Mouse (Mus musculus) stomach, embryonic 16.5 days (tissue): ENCODE results near the gene Glis2. TPM values are rescaled to one million over a fixed set of nuclear protein-coding genes. Genes with fewer than 3 reads are reported as not detected.
A peak's percentile ranks its signal among the peaks of the same experiment; 100 is the strongest.

Source experiments
- ATAC-seq: fragments of 200-750 bp; cut with Nextera tagmentation; 2 replicates; pipeline ENCODE4 v1.8.0; 2017; ENCODE audit warnings: moderate number of reproducible peaks, moderate TSS enrichment; ENCODE audit not compliant: insufficient read depth, low FRiP score
- H3K27ac ChIP-seq: fragments of 300-500 bp; sonication (generic); 2 replicates; pipeline ENCODE4 v1.5.1; 2014; ENCODE audit warnings: low read length
- H3K27me3 ChIP-seq: fragments of 300-500 bp; sonication (generic); 2 replicates; pipeline ENCODE4 v1.6.1; 2014; ENCODE audit warnings: low read length, control low read depth, mixed read lengths; ENCODE audit not compliant: control insufficient read depth, insufficient read depth
- H3K36me3 ChIP-seq: fragments of 300-500 bp; sonication (generic); 2 replicates; pipeline ENCODE4 v1.6.1; 2014; ENCODE audit warnings: low read length; ENCODE audit not compliant: control insufficient read depth, insufficient read depth
- H3K4me1 ChIP-seq: fragments of 300-500 bp; sonication (generic); 2 replicates; pipeline ENCODE4 v1.6.1; 2014; ENCODE audit warnings: low read length, control low read depth, mixed read lengths; ENCODE audit not compliant: control insufficient read depth, insufficient read depth
- H3K4me2 ChIP-seq: fragments of 300-500 bp; sonication (generic); 2 replicates; pipeline ENCODE4 v1.6.1; 2014; ENCODE audit warnings: low read depth, low read length, mixed read lengths
- H3K4me3 ChIP-seq: fragments of 300-500 bp; sonication (generic); replicated peaks from 2 replicates; pipeline ENCODE4 v1.5.1; 2014; ENCODE audit warnings: mild to moderate bottlenecking, low read length
- H3K9ac ChIP-seq: fragments of 300-500 bp; sonication (generic); 2 replicates; pipeline ENCODE4 v1.6.1; 2014; ENCODE audit warnings: low read length
- H3K9me3 ChIP-seq: fragments of 300-500 bp; sonication (generic); replicated peaks from 2 replicates; pipeline ENCODE4 v1.6.1; 2016; ENCODE audit warnings: low read length, control low read depth; ENCODE audit not compliant: control insufficient read depth
- WGBS: fragments of 180-500 bp; shearing (Covaris S2); extraction: QIAGEN DNeasy Blood & Tissue Kit; methylation state at CpG from one replicate; pipeline ENCODE4 v1.1.7; 2014; 5-methylcytosine and 5-hydroxymethylcytosine counted together
- polyA plus RNA-seq: library from polyadenylated mRNA; unstranded; fragments of >200 nt; fragmentation: Nextera tagmentation; extraction: Ambion mirVana; gene quantifications from 2 replicates; pipeline ENCODE4 v1.2.1, GENCODE M21; 2015

The Glis2 gene
- polyA plus RNA-seq, 1 experiment from 2014 or later, result 18.7 TPM

GRCm38 (mm10) chr16:4651081-4651480 lies 56.6 kb downstream of the Glis2 start:
- Histone ChIP-seq H3K4me1 (peaks cover 28% of the 10 kb centered on the region), H3K27ac (no peak overlapping the region), H3K9me3 (no peaks in the 10 kb centered on the region), H3K27me3 (no peaks in the 10 kb centered on the region), H3K4me2 (no peak overlapping the region), H3K9ac (no peak overlapping the region), H3K36me3 (0 out of 2 replicates have a peak, but pooled peaks cover 12% of the 10 kb centered on the region), H3K4me3 (no peak overlapping the region)
- 89% methylated on average over 1 of the region's 1 CpGs for WGBS
- ATAC-seq, result no peak

GRCm38 (mm10) chr16:4651624-4652023 lies 57.1 kb downstream of the Glis2 start:
- Histone ChIP-seq H3K27ac (no peak overlapping the region), H3K36me3 (0 out of 2 replicates have a peak, but pooled peaks cover 12% of the 10 kb centered on the region), H3K4me2 (no peak overlapping the region), H3K4me1 (peaks cover 28% of the 10 kb centered on the region), H3K9me3 (no peaks in the 10 kb centered on the region), H3K4me3 (no peak overlapping the region), H3K27me3 (no peaks in the 10 kb centered on the region), H3K9ac (no peak overlapping the region)
- 72% methylated on average over 7 of the region's 7 CpGs for WGBS
- no peak for ATAC-seq

GRCm38 (mm10) chr16:4652707-4653416 lies 58.3 kb downstream of the Glis2 start:
- Histone ChIP-seq H3K36me3 (0 out of 2 replicates have a peak, but pooled peaks cover 12% of the 10 kb centered on the region), H3K27me3 (no peaks in the 10 kb centered on the region), H3K4me2 (no peak overlapping the region), H3K4me1 (peaks cover 20% of the 10 kb centered on the region), H3K9ac (no peak overlapping the region), H3K27ac (no peak overlapping the region), H3K4me3 (no peak overlapping the region), H3K9me3 (no peaks in the 10 kb centered on the region)
- 0 out of 2 replicates have a peak, but pooled peaks have one; percentile 21 for ATAC-seq
- 60% methylated on average over 4 of the region's 4 CpGs for WGBS

GRCm38 (mm10) chr16:4654706-4655105 lies 60.2 kb downstream of the Glis2 start:
- peaks cover 26% of the 10 kb centered on the region for H3K4me1 ChIP-seq

GRCm38 (mm10) chr16:4655251-4655734 lies 60.8 kb downstream of the Glis2 start:
- no peaks in the 10 kb centered on the region for H3K27me3 ChIP-seq
- H3K4me2 ChIP-seq, result no peak overlapping the region
- WGBS, result 52% methylated on average over 4 of the region's 4 CpGs
- ATAC-seq, result no peak
- peak overlapping the region; percentile 26; the same call in 1 of the 2 replicates for H3K9ac ChIP-seq
- no peak overlapping the region for H3K4me3 ChIP-seq
- H3K27ac ChIP-seq, result peak overlapping the region; percentile 62
- H3K4me1 ChIP-seq, result peaks cover 26% of the 10 kb centered on the region
- no peaks in the 10 kb centered on the region for H3K36me3 ChIP-seq
- no peaks in the 10 kb centered on the region for H3K9me3 ChIP-seq

More at GRCm38 (mm10) chr16:4654706-4655105, 60.2 kb downstream of the Glis2 start:
- Histone ChIP-seq H3K9me3 (no peaks in the 10 kb centered on the region), H3K4me2 (no peak overlapping the region), H3K4me3 (no peak overlapping the region), H3K9ac (no peak overlapping the region), H3K36me3 (0 out of 2 replicates have a peak, but pooled peaks cover 3% of the 10 kb centered on the region), H3K27me3 (no peaks in the 10 kb centered on the region), H3K27ac (0 out of 2 replicates have a peak overlapping the region, but pooled peaks have one; percentile 7)
- ATAC-seq, result no peak
- 83% methylated on average over 10 of the region's 10 CpGs for WGBS

GRCm38 (mm10) chr16:4655764-4656570 lies 61.5 kb downstream of the Glis2 start:
- Histone ChIP-seq H3K9me3 (no peaks in the 10 kb centered on the region), H3K27me3 (no peaks in the 10 kb centered on the region), H3K9ac (peak overlapping the region; percentile 26; the same call in 1 of the 2 replicates), H3K4me3 (no peak overlapping the region), H3K36me3 (no peaks in the 10 kb centered on the region), H3K4me2 (no peak overlapping the region), H3K4me1 (peaks cover 23% of the 10 kb centered on the region), H3K27ac (peak overlapping the region; percentile 62)
- peak; percentile 6; the same call in 1 of the 2 replicates for ATAC-seq
- 32% methylated on average over 11 of the region's 11 CpGs for WGBS

GRCm38 (mm10) chr16:4656571-4657081 lies 62.1 kb downstream of the Glis2 start:
- no peak overlapping the region for H3K4me2 ChIP-seq
- 67% methylated on average over 9 of the region's 9 CpGs for WGBS
- H3K4me1 ChIP-seq, result peaks cover 19% of the 10 kb centered on the region
- no peaks in the 10 kb centered on the region for H3K9me3 ChIP-seq
- H3K27ac ChIP-seq, result 0 out of 2 replicates have a peak overlapping the region, but pooled peaks have one; percentile 62
- ATAC-seq, result no peak
- no peaks in the 10 kb centered on the region for H3K36me3 ChIP-seq
- no peak overlapping the region for H3K9ac ChIP-seq
- no peaks in the 10 kb centered on the region for H3K27me3 ChIP-seq
- H3K4me3 ChIP-seq, result no peak overlapping the region

- WGBS, result 34% methylated on average over 11 of the region's 11 CpGs
- 0 out of 2 replicates have a peak overlapping the region, but pooled peaks have one; percentile 1 for H3K9ac ChIP-seq
These were observed 64.3 kb downstream of the Glis2 start for GRCm38 (mm10) chr16:4658781-4659245.

More at GRCm38 (mm10) chr16:4658781-4659245, 64.3 kb downstream of the Glis2 start:
- Histone ChIP-seq H3K27ac (peak overlapping the region; percentile 29; the same call in 1 of the 2 replicates), H3K4me3 (no peak overlapping the region), H3K36me3 (no peaks in the 10 kb centered on the region), H3K27me3 (no peaks in the 10 kb centered on the region), H3K4me1 (peaks cover 19% of the 10 kb centered on the region), H3K9me3 (no peaks in the 10 kb centered on the region), H3K4me2 (no peak overlapping the region)
- ATAC-seq, result peak; percentile 54
